Mouse (Mus musculus) intestine, postnatal 0 days (tissue): Measurements from ENCODE around the gene Rab23. TPM values are rescaled to one million over a fixed set of nuclear protein-coding genes. Genes with fewer than 3 reads are reported as not detected.

Experiments
- ATAC-seq: fragments of 200-750 bp; cut with Nextera tagmentation; 2 replicates; pipeline ENCODE4 v1.8.0; 2017; ENCODE audit warnings: mild to moderate bottlenecking, moderate TSS enrichment, moderate library complexity
- H3K27ac ChIP-seq: fragments of 300-500 bp; sonication (generic); 2 replicates; pipeline ENCODE4 v1.5.1; 2014; ENCODE audit warnings: mild to moderate bottlenecking, low read depth, low read length, moderate library complexity
- H3K27me3 ChIP-seq: fragments of 300-500 bp; sonication (generic); replicated peaks from 2 replicates; pipeline ENCODE4 v1.6.1; 2014; ENCODE audit warnings: low read length, mixed read lengths; ENCODE audit not compliant: control insufficient read depth, insufficient read depth
- H3K36me3 ChIP-seq: fragments of 300-500 bp; sonication (generic); 2 replicates; pipeline ENCODE4 v1.6.1; 2014; ENCODE audit warnings: mild to moderate bottlenecking, moderate library complexity; ENCODE audit not compliant: control insufficient read depth, insufficient read depth
- H3K4me1 ChIP-seq: fragments of 300-500 bp; sonication (generic); replicated peaks from 2 replicates; pipeline ENCODE4 v1.6.1; 2014; ENCODE audit warnings: antibody characterized with exemption, low read length, mixed read lengths; ENCODE audit not compliant: control insufficient read depth, insufficient read depth
- H3K4me2 ChIP-seq: fragments of 300-500 bp; sonication (generic); replicated peaks from 2 replicates; pipeline ENCODE4 v1.6.1; 2014; ENCODE audit warnings: low read depth, mild to moderate bottlenecking, moderate library complexity
- H3K4me3 ChIP-seq: fragments of 300-500 bp; sonication (generic); 2 replicates; pipeline ENCODE4 v1.5.1; 2014; ENCODE audit warnings: low read depth, low read length
- H3K9ac ChIP-seq: fragments of 300-500 bp; sonication (generic); 2 replicates; pipeline ENCODE4 v1.6.1; 2014; ENCODE audit warnings: mild to moderate bottlenecking, low read depth, low read length
- H3K9me3 ChIP-seq: fragments of 300-500 bp; sonication (generic); 2 replicates; pipeline ENCODE4 v1.6.1; 2016; ENCODE audit warnings: mixed run types; ENCODE audit not compliant: control insufficient read depth
- CTCF ChIP-seq: sonication (generic); IDR thresholded peaks from 2 replicates; pipeline ENCODE4 v1.5.1; 2016; ENCODE audit warnings: low read depth, mild to moderate bottlenecking, control low read depth, antibody characterized with exemption, moderate library complexity
- WGBS: fragments of 180-500 bp; shearing (Covaris S2); extraction: QIAGEN DNeasy Blood & Tissue Kit; methylation state at CpG from one replicate; pipeline ENCODE4 v1.1.7; 2014; 5-methylcytosine and 5-hydroxymethylcytosine counted together
- polyA plus RNA-seq: library from polyadenylated mRNA; unstranded; fragments of >200 nt; fragmentation: Nextera tagmentation; extraction: Ambion mirVana; gene quantifications from 2 replicates; pipeline ENCODE4 v1.2.1, GENCODE M21; 2015

Rab23 gene
- polyA plus RNA-seq, 1 experiment from 2014 or later, result 9.7 TPM

DNA sequence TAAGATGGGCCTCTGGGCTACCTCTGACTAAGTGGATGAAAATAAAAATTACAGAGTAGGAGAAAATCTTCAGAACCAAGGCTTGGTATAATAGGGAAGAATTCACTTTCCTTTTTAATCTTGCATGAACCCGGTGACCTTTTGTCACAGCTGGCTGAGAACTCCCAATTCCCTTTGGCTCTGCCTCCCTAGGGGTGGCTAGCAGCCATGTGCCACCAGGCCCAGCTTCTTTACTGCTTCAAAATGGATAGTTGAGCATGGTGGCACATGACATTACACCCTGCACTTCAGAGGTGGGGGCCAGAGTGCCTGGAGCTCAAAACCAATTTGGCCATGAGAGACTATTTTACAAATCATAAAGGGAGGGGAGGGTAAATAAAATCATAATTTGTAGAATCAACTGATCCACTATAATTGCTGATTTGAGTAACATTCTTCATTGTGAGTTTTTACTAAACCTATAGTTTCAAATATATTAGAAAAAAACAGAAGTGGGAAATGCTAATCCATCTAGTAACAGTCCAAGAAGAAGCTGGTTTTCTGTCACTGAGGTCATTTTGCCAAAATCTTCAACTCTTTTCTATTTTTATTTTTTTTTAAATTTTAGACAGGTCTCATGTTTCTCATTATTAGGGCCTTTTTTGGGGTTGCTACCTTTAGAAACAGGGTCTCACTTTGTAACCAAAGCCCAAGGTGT, 48.6 kb downstream of the Rab23 start:
- ATAC-seq, result no peak
- no peaks in the 10 kb centered on the region for H3K4me1 ChIP-seq
- no peak for TF ChIP-seq CTCF
- 90% methylated on average over 1 of the region's 1 CpGs for WGBS
- no peak overlapping the region for H3K27ac ChIP-seq
- no peak overlapping the region for H3K4me2 ChIP-seq
- H3K36me3 ChIP-seq, result peaks cover 33% of the 10 kb centered on the region
- no peaks in the 10 kb centered on the region for H3K27me3 ChIP-seq
- no peak overlapping the region for H3K4me3 ChIP-seq
- no peak overlapping the region for H3K9ac ChIP-seq
- no peaks in the 10 kb centered on the region for H3K9me3 ChIP-seq

DNA sequence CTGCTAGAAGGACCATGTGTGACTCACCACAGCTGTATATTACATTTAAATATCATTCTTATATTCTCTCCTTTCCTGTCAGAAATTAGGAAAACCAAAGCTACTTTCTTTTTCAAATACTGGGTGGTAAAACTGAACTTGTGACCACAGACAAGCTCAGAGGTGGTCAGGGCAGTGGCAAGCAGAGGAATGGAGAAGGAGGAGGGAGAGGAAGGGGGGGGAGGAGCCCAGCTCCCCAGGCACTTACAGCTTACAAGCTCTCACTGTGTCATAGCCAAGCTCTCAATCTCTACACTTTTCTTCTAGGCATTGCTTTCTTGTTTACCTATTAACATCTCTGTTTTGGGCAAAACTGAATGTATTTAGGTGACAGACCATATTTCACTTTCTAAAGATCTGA, 49.1 kb downstream of the Rab23 start:
- no peak overlapping the region for H3K4me3 ChIP-seq
- no peak overlapping the region for H3K27ac ChIP-seq
- TF ChIP-seq CTCF, result no peak
- H3K4me2 ChIP-seq, result no peak overlapping the region
- peaks cover 33% of the 10 kb centered on the region for H3K36me3 ChIP-seq
- ATAC-seq, result no peak
- H3K4me1 ChIP-seq, result no peaks in the 10 kb centered on the region
- H3K9ac ChIP-seq, result no peak overlapping the region
- no peaks in the 10 kb centered on the region for H3K27me3 ChIP-seq
- H3K9me3 ChIP-seq, result no peaks in the 10 kb centered on the region

DNA sequence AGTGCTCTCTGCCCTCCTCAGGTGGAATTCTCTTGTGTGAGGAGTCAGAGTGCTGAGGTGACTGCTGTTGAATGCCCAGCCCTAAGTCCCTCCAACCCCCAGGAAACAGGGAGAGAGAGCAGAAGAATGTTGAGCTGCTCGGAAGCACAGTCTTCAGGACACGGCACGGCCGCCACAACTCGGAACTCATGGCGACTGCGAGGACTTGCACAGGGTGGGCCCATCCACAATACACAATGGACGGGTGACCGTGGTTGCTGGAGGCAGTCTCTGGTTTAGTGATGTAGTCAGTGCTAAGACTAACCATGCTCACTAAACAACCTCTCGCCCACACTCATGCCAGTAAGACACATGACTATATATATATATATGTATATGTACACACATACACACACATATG, 51.9 kb downstream of the Rab23 start:
- Histone ChIP-seq H3K27ac (no peak overlapping the region), H3K36me3 (peaks cover 33% of the 10 kb centered on the region), H3K9me3 (no peaks in the 10 kb centered on the region), H3K4me1 (no peaks in the 10 kb centered on the region), H3K4me2 (no peak overlapping the region), H3K9ac (no peak overlapping the region), H3K4me3 (no peak overlapping the region), H3K27me3 (no peaks in the 10 kb centered on the region)
- 93% methylated on average over 10 of the region's 10 CpGs for WGBS
- no peak for TF ChIP-seq CTCF
- no peak for ATAC-seq

DNA sequence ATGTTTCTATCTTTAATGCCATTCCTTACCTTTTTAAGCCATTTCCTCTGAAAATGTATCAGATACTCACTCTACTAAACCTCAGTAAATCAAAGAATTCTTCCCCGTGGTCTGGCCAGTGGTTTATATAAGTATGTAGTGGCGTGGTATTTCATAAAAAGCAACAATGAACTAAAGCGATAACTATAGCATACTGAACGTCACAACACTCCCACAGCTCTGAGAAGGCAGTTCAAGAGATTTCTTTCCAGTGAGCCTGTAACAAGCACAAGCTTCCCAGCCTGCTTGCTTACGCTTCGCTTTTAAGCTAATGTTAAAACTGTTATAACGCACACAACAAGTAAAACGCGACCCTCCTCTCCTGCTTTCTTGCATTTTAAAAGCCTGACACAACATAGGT, 52.4 kb downstream of the Rab23 start:
- no peak overlapping the region for H3K9ac ChIP-seq
- H3K4me3 ChIP-seq, result no peak overlapping the region
- H3K4me2 ChIP-seq, result no peak overlapping the region
- H3K4me1 ChIP-seq, result no peaks in the 10 kb centered on the region
- TF ChIP-seq CTCF, result no peak
- H3K9me3 ChIP-seq, result no peaks in the 10 kb centered on the region
- H3K27me3 ChIP-seq, result no peaks in the 10 kb centered on the region
- ATAC-seq, result no peak
- peaks cover 33% of the 10 kb centered on the region for H3K36me3 ChIP-seq
- 93% methylated on average over 9 of the region's 9 CpGs for WGBS
- H3K27ac ChIP-seq, result no peak overlapping the region

DNA sequence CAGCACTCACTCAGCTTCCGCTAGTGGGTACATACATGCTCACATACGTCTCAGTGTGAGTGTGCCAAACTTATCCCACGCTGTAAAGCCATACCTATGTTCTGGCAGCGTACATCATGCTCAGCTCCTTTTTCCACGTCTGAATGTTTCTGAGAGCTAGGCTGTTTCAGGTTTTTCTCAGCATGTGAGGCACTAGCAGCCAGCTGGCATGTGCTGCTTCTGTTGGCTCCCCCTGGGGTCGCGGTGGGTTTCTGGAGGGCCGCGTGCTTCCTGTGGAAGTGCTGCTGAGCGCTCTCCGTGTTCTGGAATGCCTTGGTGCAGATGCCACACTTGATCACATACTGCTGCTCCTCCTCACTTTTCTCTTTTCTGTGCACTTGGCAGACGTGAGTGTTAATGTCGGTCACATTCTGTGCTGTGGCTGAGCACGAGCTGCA, 56.5 kb downstream of the Rab23 start:
- WGBS, result 86% methylated on average over 14 of the region's 14 CpGs
- no peak overlapping the region for H3K4me3 ChIP-seq
- no peak overlapping the region for H3K4me2 ChIP-seq
- no peaks in the 10 kb centered on the region for H3K4me1 ChIP-seq
- H3K9me3 ChIP-seq, result no peaks in the 10 kb centered on the region
- no peak overlapping the region for H3K27ac ChIP-seq
- no peak overlapping the region for H3K9ac ChIP-seq
- H3K27me3 ChIP-seq, result no peaks in the 10 kb centered on the region
- H3K36me3 ChIP-seq, result peaks cover 15% of the 10 kb centered on the region
- no peak for ATAC-seq
- no peak for TF ChIP-seq CTCF

DNA sequence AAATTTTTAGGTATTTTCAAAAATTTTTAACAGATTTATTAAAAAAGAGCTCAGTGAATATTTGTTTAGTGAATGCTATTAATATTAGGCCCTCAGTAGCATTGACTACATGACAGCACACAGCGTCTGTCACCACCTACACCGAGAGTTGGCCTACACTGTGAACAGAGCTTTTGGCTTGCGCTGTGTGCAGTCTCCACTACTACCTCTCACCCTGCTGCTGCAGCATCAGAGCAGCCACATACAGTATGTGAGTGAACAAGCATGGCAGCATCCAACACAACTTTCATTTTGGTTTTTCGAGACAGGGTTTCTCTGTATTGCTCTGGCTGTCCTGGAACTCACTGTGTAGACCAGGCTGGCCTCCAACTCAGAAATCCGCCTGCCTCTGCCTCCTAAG, 64.9 kb downstream of the Rab23 start:
- Histone ChIP-seq H3K27ac (no peak overlapping the region), H3K9ac (no peak overlapping the region), H3K9me3 (no peaks in the 10 kb centered on the region), H3K4me1 (no peaks in the 10 kb centered on the region), H3K4me3 (no peak overlapping the region), H3K27me3 (no peaks in the 10 kb centered on the region), H3K36me3 (peaks cover 13% of the 10 kb centered on the region; the same call in 1 of the 2 replicates), H3K4me2 (no peak overlapping the region)
- ATAC-seq, result no peak
- 96% methylated on average over 5 of the region's 5 CpGs for WGBS
- TF ChIP-seq CTCF, result no peak

DNA sequence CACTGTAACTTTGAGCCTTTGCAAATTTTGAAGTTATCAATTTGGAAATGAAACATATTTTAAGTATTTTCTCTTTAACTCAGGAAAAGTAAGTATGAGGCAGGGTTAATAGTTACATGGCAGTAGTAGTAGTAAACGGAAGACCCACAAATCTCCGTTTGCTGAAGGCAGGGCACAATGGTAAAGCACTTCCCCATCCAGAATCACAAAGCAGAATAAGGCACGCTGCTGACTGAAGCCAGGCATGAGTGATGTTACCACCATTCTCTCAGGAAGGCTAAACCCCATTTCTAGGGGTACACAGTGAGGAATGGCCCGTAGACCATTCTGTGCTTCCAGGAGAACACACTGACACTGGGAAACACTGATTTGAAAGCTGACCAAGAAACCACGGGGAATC, 68.4 kb downstream of the Rab23 start:
- Histone ChIP-seq H3K4me1 (no peaks in the 10 kb centered on the region), H3K9ac (no peak overlapping the region), H3K9me3 (no peaks in the 10 kb centered on the region), H3K4me3 (no peak overlapping the region), H3K4me2 (no peak overlapping the region), H3K27me3 (no peaks in the 10 kb centered on the region), H3K27ac (no peak overlapping the region), H3K36me3 (peaks cover 4% of the 10 kb centered on the region; the same call in 1 of the 2 replicates)
- TF ChIP-seq CTCF, result no peak
- 68% methylated on average over 5 of the region's 5 CpGs for WGBS
- no peak for ATAC-seq
